ENCODE assay signal across 9 mouse cellular contexts in the genomic region with DNA sequence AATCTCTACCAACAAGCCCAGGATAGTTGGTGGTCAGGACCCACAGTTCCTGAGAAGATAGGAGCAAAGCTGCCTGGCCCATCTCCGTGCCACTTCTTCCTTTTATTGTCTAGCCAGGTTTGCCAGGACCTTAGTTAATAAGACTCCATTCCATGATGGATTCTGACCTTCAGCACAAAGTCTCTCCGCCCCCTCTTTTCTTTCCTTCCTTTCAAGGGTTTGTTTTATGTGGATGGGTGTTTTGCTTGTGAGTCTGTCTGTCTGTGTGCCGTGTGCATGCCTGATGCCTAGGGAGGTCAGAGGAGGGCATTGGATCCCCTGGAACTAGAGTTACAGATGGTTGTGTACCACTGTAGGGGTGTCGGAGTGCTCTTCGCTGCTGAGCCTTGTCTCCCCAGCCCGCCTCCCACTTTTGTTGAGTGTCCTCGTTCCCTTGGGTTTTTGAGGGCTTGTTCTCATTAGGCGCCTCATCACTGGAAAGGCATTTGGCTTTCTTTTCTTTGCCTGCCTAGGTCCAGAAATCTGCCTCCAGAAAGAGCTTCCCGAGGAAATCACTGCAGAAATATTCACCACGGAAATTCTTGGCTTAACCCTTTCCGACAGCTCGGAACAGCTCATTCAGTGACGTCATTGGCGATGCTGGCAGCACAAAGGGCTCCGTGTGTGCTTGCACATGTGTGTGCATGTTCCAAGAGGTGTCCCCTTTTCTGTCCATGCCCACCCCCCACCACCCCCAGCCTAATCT. TPM values are rescaled to one million over a fixed set of nuclear protein-coding genes. Genes with fewer than 3 reads are reported as not detected.
A peak's percentile ranks its signal among the peaks of the same experiment; 100 is the strongest.
DNase-seq lines count a peak whose midpoint lies in the region; ATAC-seq lines count a peak whose summit lies in the region.
"Had no signal": no experiment of that assay in that cellular context is flagged by ENCODE, and none has a peak within 500 bp of the region (broad histone marks: within the 10 kb centered on the region; RNA-seq: fewer than 3 reads in every experiment).

No protein-coding gene starts in this region.

- H3K36me3 ChIP-seq in forebrain, embryonic 14.5 days (ENCODE audit: control insufficient read depth, insufficient read depth, low read length), result no peaks in the 10 kb centered on the region
- no peaks in the 10 kb centered on the region for H3K36me3 ChIP-seq in forebrain, embryonic 13.5 days (ENCODE audit: poor library complexity, severe bottlenecking)
- H3K36me3 ChIP-seq in heart, embryonic 13.5 days, result no peaks in the 10 kb centered on the region
- no peaks in the 10 kb centered on the region for H3K36me3 ChIP-seq in hindbrain, embryonic 11.5 days (ENCODE audit: control insufficient read depth, insufficient read depth, low read length)
- H3K36me3 ChIP-seq: liver, embryonic 15.5 days had no signal

- H3K4me2 ChIP-seq in forebrain, embryonic 14.5 days (ENCODE audit: low read length), result no peak overlapping the region
- no peak overlapping the region for H3K4me2 ChIP-seq in forebrain, embryonic 13.5 days
- no peak overlapping the region for H3K4me2 ChIP-seq in heart, embryonic 13.5 days
- H3K4me2 ChIP-seq in hindbrain, embryonic 11.5 days (replicated peaks; ENCODE audit: low read depth, low read length), result no peak overlapping the region
- H3K4me2 ChIP-seq: liver, embryonic 15.5 days had no signal

- H3K9me3 ChIP-seq in forebrain, embryonic 14.5 days (replicated peaks; ENCODE audit: control insufficient read depth, low read length), result no peaks in the 10 kb centered on the region
- no peaks in the 10 kb centered on the region for H3K9me3 ChIP-seq in forebrain, embryonic 13.5 days (replicated peaks)
- no peaks in the 10 kb centered on the region for H3K9me3 ChIP-seq in heart, embryonic 13.5 days
- no peaks in the 10 kb centered on the region for H3K9me3 ChIP-seq in hindbrain, embryonic 11.5 days (ENCODE audit: control insufficient read depth, low read length)
- H3K9me3 ChIP-seq: liver, embryonic 15.5 days had no signal

- ATAC-seq in forebrain, embryonic 14.5 days, result no peak
- ATAC-seq in forebrain, embryonic 13.5 days, result no peak
- no peak for ATAC-seq in heart, embryonic 13.5 days (ENCODE audit: extremely low read depth, insufficient number of reproducible peaks, low FRiP score, low TSS enrichment)
- no peak for ATAC-seq in hindbrain, embryonic 11.5 days (ENCODE audit: low FRiP score)

- intact Hi-C loops in left cerebral cortex, postnatal 36 days (cut with DNase I), result no loop called here

- H3K27me3 ChIP-seq in forebrain, embryonic 14.5 days (replicated peaks; ENCODE audit: control insufficient read depth, insufficient read depth, low read length), result no peaks in the 10 kb centered on the region
- no peaks in the 10 kb centered on the region for H3K27me3 ChIP-seq in forebrain, embryonic 13.5 days
- no peaks in the 10 kb centered on the region for H3K27me3 ChIP-seq in heart, embryonic 13.5 days (replicated peaks)
- H3K27me3 ChIP-seq in hindbrain, embryonic 11.5 days (ENCODE audit: control insufficient read depth, insufficient read depth, low read length), result no peaks in the 10 kb centered on the region
- H3K27me3 ChIP-seq: liver, embryonic 15.5 days had no signal

- H3K4me1 ChIP-seq in forebrain, embryonic 14.5 days (ENCODE audit: control insufficient read depth, insufficient read depth, low read length), result peaks cover 14% of the 10 kb centered on the region
- H3K4me1 ChIP-seq in forebrain, embryonic 13.5 days, result peaks cover 22% of the 10 kb centered on the region
- peaks cover 5% of the 10 kb centered on the region; the same call in 1 of the 2 replicates for H3K4me1 ChIP-seq in heart, embryonic 13.5 days
- H3K4me1 ChIP-seq in hindbrain, embryonic 11.5 days (replicated peaks; ENCODE audit: control insufficient read depth, insufficient read depth, low read length), result no peaks in the 10 kb centered on the region; the same call in 1 of the 2 replicates
- H3K4me1 ChIP-seq: liver, embryonic 15.5 days had no signal

- no peak overlapping the region for H3K9ac ChIP-seq in forebrain, embryonic 14.5 days (ENCODE audit: low read length)
- H3K9ac ChIP-seq in forebrain, embryonic 13.5 days, result no peak overlapping the region
- H3K9ac ChIP-seq in heart, embryonic 13.5 days, result no peak overlapping the region
- no peak overlapping the region for H3K9ac ChIP-seq in hindbrain, embryonic 11.5 days (ENCODE audit: low read depth, low read length)
- H3K9ac ChIP-seq: liver, embryonic 15.5 days had no signal

- H3K27ac ChIP-seq in forebrain, embryonic 14.5 days (ENCODE audit: low read depth, low read length), result no peak overlapping the region; the same call in 1 of the 2 replicates
- H3K27ac ChIP-seq in forebrain, embryonic 13.5 days, result no peak overlapping the region
- peak overlapping the region; percentile 21; the same call in 1 of the 2 replicates for H3K27ac ChIP-seq in heart, embryonic 13.5 days (replicated peaks)
- H3K27ac ChIP-seq in hindbrain, embryonic 11.5 days (ENCODE audit: low read depth, low read length), result no peak overlapping the region
- H3K27ac ChIP-seq: liver, embryonic 15.5 days had no signal

- H3K4me3 ChIP-seq in forebrain, embryonic 14.5 days (ENCODE audit: low read depth, low read length), result no peak overlapping the region
- H3K4me3 ChIP-seq in forebrain, embryonic 13.5 days, result no peak overlapping the region
- H3K4me3 ChIP-seq in heart, embryonic 13.5 days, result no peak overlapping the region
- H3K4me3 ChIP-seq in hindbrain, embryonic 11.5 days (ENCODE audit: low read depth, low read length), result no peak overlapping the region
- H3K4me3 ChIP-seq: liver, embryonic 15.5 days had no signal

- WGBS in forebrain, embryonic 14.5 days, result 57% methylated on average over 15 of the region's 15 CpGs
- WGBS in forebrain, embryonic 13.5 days, result 49% methylated on average over 15 of the region's 15 CpGs
- WGBS in heart, embryonic 13.5 days, result 67% methylated on average over 15 of the region's 15 CpGs
- 67% methylated on average over 15 of the region's 15 CpGs for WGBS in hindbrain, embryonic 11.5 days

- DNase-seq in forebrain, embryonic 14.5 days (ENCODE audit: low spot score), result peak; percentile 54
- peak; percentile 94 for DNase-seq in NIH3T3 (ENCODE audit: low read depth)
- peak; percentile 43 to 47 for DNase-seq in left cerebral cortex, postnatal 36 days (ENCODE audit: low spot score in 2 of 2)
- no peak for DNase-seq in ovary, adult 18-20 months (ENCODE audit: low spot score)
- DNase-seq in ovary, postnatal 14 days (ENCODE audit: low spot score), result no peak
- DNase-seq in hindbrain, embryonic 11.5 days (ENCODE audit: low spot score), result no peak

RNA-seq across cellular contexts. Expression of a gene that starts 17.5 kb away (rescaled TPM):
- 71.6 and 78.2 TPM in 2 replicates for polyA plus RNA-seq in forebrain, embryonic 14.5 days (2014; fragmentation: Nextera tagmentation; extraction: Ambion mirVana)
- 66.4 and 75.0 TPM in 2 replicates for polyA plus RNA-seq in forebrain, embryonic 13.5 days (2015; fragmentation: Nextera tagmentation; extraction: Ambion mirVana)
- polyA plus RNA-seq in heart, embryonic 13.5 days (2015; fragmentation: Nextera tagmentation; extraction: Ambion mirVana), result 13.5 and 14.5 TPM in 2 replicates
- total RNA-seq in left cerebral cortex, postnatal 36 days (2021), result 10 to 100 TPM; 69.0 to 71.7 TPM
- polyA plus RNA-seq in hindbrain, embryonic 11.5 days (2014; fragmentation: Nextera tagmentation; extraction: Ambion mirVana), result 56.8 and 63.7 TPM in 2 replicates

Comparison
In these comparisons a context has a peak if more than half of its experiments do, and no peak if none do; other contexts are left out.
1. DNase-seq: peak in forebrain, embryonic 14.5 days (single experiment), NIH3T3 (single experiment) and left cerebral cortex, postnatal 36 days (2 of 2); none in ovary, adult 18-20 months (single experiment), ovary, postnatal 14 days (single experiment) and hindbrain, embryonic 11.5 days (single experiment).